19 mouse cellular contexts compared by ENCODE assay signal in genomic region chr2:3721974-3722373, GRCm38 (mm10).
"Had no signal": no experiment of that assay in that cellular context is flagged by ENCODE, and none has a peak within 500 bp of the region (broad histone marks: within the 10 kb centered on the region; RNA-seq: fewer than 3 reads in every experiment).

No protein-coding gene starts in this region.

- ATAC-seq: midbrain, embryonic 15.5 days had no signal

- H3K27me3 ChIP-seq: liver, embryonic 13.5 days; midbrain, embryonic 12.5 days; midbrain, embryonic 15.5 days; neural tube, embryonic 12.5 days; neural tube, embryonic 15.5 days had no signal

- H3K9me3 ChIP-seq: liver, embryonic 13.5 days; midbrain, embryonic 12.5 days; midbrain, embryonic 15.5 days; neural tube, embryonic 12.5 days; neural tube, embryonic 15.5 days had no signal

- H3K4me3 ChIP-seq: left cerebral cortex, adult 2 months; liver, embryonic 13.5 days; midbrain, embryonic 12.5 days; midbrain, embryonic 15.5 days; neural tube, embryonic 12.5 days; neural tube, embryonic 15.5 days had no signal

- H3K4me2 ChIP-seq: liver, embryonic 13.5 days; midbrain, embryonic 12.5 days; midbrain, embryonic 15.5 days; neural tube, embryonic 12.5 days; neural tube, embryonic 15.5 days had no signal

- H3K27ac ChIP-seq: kidney, postnatal 0 days; left cerebral cortex, adult 2 months; liver, embryonic 13.5 days; midbrain, embryonic 12.5 days; midbrain, embryonic 15.5 days; neural tube, embryonic 12.5 days; neural tube, embryonic 15.5 days had no signal

- H3K36me3 ChIP-seq: liver, embryonic 13.5 days; midbrain, embryonic 12.5 days; midbrain, embryonic 15.5 days; neural tube, embryonic 12.5 days; neural tube, embryonic 15.5 days had no signal

- DNase-seq: kidney, adult 2 months; kidney, postnatal 36 days; layer of hippocampus, postnatal 36 days; liver, embryonic 13.5 days; lung, adult 2 months; lung, postnatal 14 days; lung, postnatal 4 days; right cerebral cortex, adult 18-20 months; right cerebral cortex, postnatal 14 days; right cerebral cortex, postnatal 4 days; spleen, adult 18-20 months; thymus, adult 18-20 months; thymus, postnatal 4 days had no signal

- H3K9ac ChIP-seq: liver, embryonic 13.5 days; midbrain, embryonic 12.5 days; midbrain, embryonic 15.5 days; neural tube, embryonic 12.5 days; neural tube, embryonic 15.5 days had no signal
